ENCODE assay signal across 19 mouse cellular contexts in the genomic region with DNA sequence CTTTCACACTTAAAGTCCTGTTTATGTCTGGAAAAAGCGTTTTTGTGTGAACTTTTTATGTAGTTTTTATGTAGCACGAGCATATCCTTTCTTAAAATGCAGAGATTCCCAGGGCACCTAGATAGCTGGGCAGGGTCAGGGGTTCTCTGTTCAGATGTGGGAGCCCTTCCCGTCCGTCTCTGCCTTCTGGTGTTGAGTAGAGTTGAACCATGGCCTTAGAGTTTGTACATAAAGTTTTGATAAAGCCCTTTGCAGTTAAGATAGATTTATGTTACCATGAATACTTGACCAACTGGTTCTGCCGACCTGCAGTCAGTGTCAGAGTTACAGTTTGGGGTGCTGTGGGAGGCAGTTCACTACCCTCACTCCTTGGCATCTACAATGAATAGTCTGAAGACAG.
DNase-seq lines count a peak whose midpoint lies in the region; ATAC-seq and TF ChIP-seq lines count a peak whose summit lies in the region.
"Had no signal": no experiment of that assay in that cellular context is flagged by ENCODE, and none has a peak within 500 bp of the region (broad histone marks: within the 10 kb centered on the region; RNA-seq: fewer than 3 reads in every experiment).

No protein-coding gene starts in this region.

- H3K4me1 ChIP-seq in heart, embryonic 12.5 days (replicated peaks), result peaks cover 26% of the 10 kb centered on the region
- peaks cover 4% of the 10 kb centered on the region; the same call in 1 of the 2 replicates for H3K4me1 ChIP-seq in lung, postnatal 0 days (ENCODE audit: insufficient read depth, low read depth, low read length)
- H3K4me1 ChIP-seq in intestine, postnatal 0 days (replicated peaks; ENCODE audit: control insufficient read depth, insufficient read depth, low read length), result no peaks in the 10 kb centered on the region
- no peaks in the 10 kb centered on the region for H3K4me1 ChIP-seq in stomach, postnatal 0 days (replicated peaks; ENCODE audit: control insufficient read depth, insufficient read depth)

- no peaks in the 10 kb centered on the region for H3K27me3 ChIP-seq in heart, embryonic 12.5 days (replicated peaks)
- H3K27me3 ChIP-seq in lung, postnatal 0 days (replicated peaks; ENCODE audit: insufficient read depth, low read length), result no peaks in the 10 kb centered on the region
- H3K27me3 ChIP-seq in intestine, postnatal 0 days (replicated peaks; ENCODE audit: control insufficient read depth, insufficient read depth, low read length), result no peaks in the 10 kb centered on the region
- H3K27me3 ChIP-seq in stomach, postnatal 0 days (ENCODE audit: control insufficient read depth, insufficient read depth, low read length), result no peaks in the 10 kb centered on the region
- H3K27me3 ChIP-seq: forebrain, embryonic 12.5 days; heart, embryonic 13.5 days; hindbrain, embryonic 12.5 days had no signal

- no peak overlapping the region for H3K27ac ChIP-seq in heart, embryonic 12.5 days (ENCODE audit: poor library complexity, severe bottlenecking)
- peak overlapping the region; percentile 51 for H3K27ac ChIP-seq in lung, postnatal 0 days (ENCODE audit: low read length)
- H3K27ac ChIP-seq in intestine, postnatal 0 days (ENCODE audit: low read depth, low read length), result peak overlapping the region; percentile 62
- no peak overlapping the region for H3K27ac ChIP-seq in stomach, postnatal 0 days (replicated peaks)
- H3K27ac ChIP-seq: forebrain, embryonic 12.5 days; heart, embryonic 13.5 days; hindbrain, embryonic 12.5 days had no signal

- TF ChIP-seq CTCF in lung, postnatal 0 days (IDR thresholded peaks at IDR 0.05), result no peak
- no peak for TF ChIP-seq CTCF in intestine, postnatal 0 days (IDR thresholded peaks at IDR 0.05; ENCODE audit: low read depth)
- no peak for TF ChIP-seq CTCF in stomach, postnatal 0 days (IDR thresholded peaks at IDR 0.05; ENCODE audit: low read depth)

- no peak for TF ChIP-seq EP300 in lung, postnatal 0 days (IDR thresholded peaks at IDR 0.05)
- no peak for TF ChIP-seq EP300 in stomach, postnatal 0 days (optimal IDR thresholded peaks at IDR 0.05)

- 0 out of 2 replicates have a peak, but pooled peaks cover 3% of the 10 kb centered on the region for H3K36me3 ChIP-seq in heart, embryonic 12.5 days
- H3K36me3 ChIP-seq in lung, postnatal 0 days (ENCODE audit: insufficient read depth, low read length), result no peaks in the 10 kb centered on the region
- H3K36me3 ChIP-seq in intestine, postnatal 0 days (ENCODE audit: control insufficient read depth, insufficient read depth), result no peaks in the 10 kb centered on the region
- no peaks in the 10 kb centered on the region for H3K36me3 ChIP-seq in stomach, postnatal 0 days (ENCODE audit: control insufficient read depth, insufficient read depth, low read length)
- H3K36me3 ChIP-seq: forebrain, embryonic 12.5 days; hindbrain, embryonic 12.5 days had no signal

- intact Hi-C loops in left cerebral cortex, postnatal 36 days (cut with DNase I), result no loop called here

- no peak overlapping the region for H3K9ac ChIP-seq in heart, embryonic 12.5 days
- H3K9ac ChIP-seq in lung, postnatal 0 days (replicated peaks; ENCODE audit: low read depth), result no peak overlapping the region
- no peak overlapping the region for H3K9ac ChIP-seq in intestine, postnatal 0 days (ENCODE audit: low read depth, low read length)
- H3K9ac ChIP-seq in stomach, postnatal 0 days (ENCODE audit: low read length), result no peak overlapping the region
- H3K9ac ChIP-seq: forebrain, embryonic 12.5 days; forebrain, postnatal 0 days; heart, embryonic 13.5 days; hindbrain, embryonic 12.5 days had no signal

- 83% methylated on average over 5 of the region's 5 CpGs for WGBS in heart, embryonic 12.5 days
- WGBS in lung, postnatal 0 days, result 68% methylated on average over 5 of the region's 5 CpGs
- WGBS in intestine, postnatal 0 days, result 50% methylated on average over 5 of the region's 5 CpGs
- WGBS in stomach, postnatal 0 days, result 59% methylated on average over 5 of the region's 5 CpGs

- ATAC-seq in heart, embryonic 12.5 days (ENCODE audit: insufficient number of reproducible peaks, low FRiP score), result no peak
- ATAC-seq in lung, postnatal 0 days, result peak; percentile 13
- ATAC-seq in intestine, postnatal 0 days, result peak; percentile 67
- peak; percentile 51; the same call in 1 of the 2 replicates for ATAC-seq in stomach, postnatal 0 days (ENCODE audit: low FRiP score, low TSS enrichment)
- ATAC-seq: hindbrain, embryonic 16.5 days; inflammation-experienced regulatory T-cells, adult 6 months had no signal

- H3K4me3 ChIP-seq in heart, embryonic 12.5 days, result no peak overlapping the region
- H3K4me3 ChIP-seq in lung, postnatal 0 days (ENCODE audit: low read depth, low read length), result no peak overlapping the region
- no peak overlapping the region for H3K4me3 ChIP-seq in intestine, postnatal 0 days (ENCODE audit: low read depth, low read length)
- no peak overlapping the region for H3K4me3 ChIP-seq in stomach, postnatal 0 days (ENCODE audit: low read depth, low read length)
- H3K4me3 ChIP-seq: forebrain, embryonic 12.5 days; heart, embryonic 13.5 days; hindbrain, embryonic 12.5 days had no signal

- no peak overlapping the region for H3K4me2 ChIP-seq in heart, embryonic 12.5 days
- H3K4me2 ChIP-seq in lung, postnatal 0 days (replicated peaks; ENCODE audit: low read depth, low read length), result 0 out of 2 replicates have a peak overlapping the region, but pooled peaks have one; percentile 11
- peak overlapping the region; percentile 37 for H3K4me2 ChIP-seq in intestine, postnatal 0 days (replicated peaks; ENCODE audit: low read depth)
- H3K4me2 ChIP-seq in stomach, postnatal 0 days (replicated peaks; ENCODE audit: low read depth), result no peak overlapping the region
- H3K4me2 ChIP-seq: forebrain, embryonic 12.5 days; heart, embryonic 13.5 days; hindbrain, embryonic 12.5 days had no signal

- DNase-seq in heart, adult 11 months, result peak; percentile 35
- peak; percentile 19 for DNase-seq in lung, postnatal 0 days (ENCODE audit: low spot score)
- no peak for DNase-seq in lung, adult 18-20 months
- no peak for DNase-seq in stomach, postnatal 0 days (ENCODE audit: low spot score)
- no peak for DNase-seq in left cerebral cortex, postnatal 36 days (ENCODE audit: low spot score in 2 of 2)
- DNase-seq in adrenal gland, postnatal 4 days (ENCODE audit: low spot score in 2 of 2), result no peak
- DNase-seq: adrenal gland, postnatal 10 days; cerebellum, adult 2 months; cerebellum, postnatal 25 days; gastrocnemius, postnatal 14 days; heart, postnatal 36 days had no signal

- H3K9me3 ChIP-seq in heart, embryonic 12.5 days (replicated peaks), result no peaks in the 10 kb centered on the region
- no peaks in the 10 kb centered on the region for H3K9me3 ChIP-seq in lung, postnatal 0 days (ENCODE audit: low read length)
- no peaks in the 10 kb centered on the region for H3K9me3 ChIP-seq in intestine, postnatal 0 days (ENCODE audit: control insufficient read depth)
- no peaks in the 10 kb centered on the region for H3K9me3 ChIP-seq in stomach, postnatal 0 days (ENCODE audit: control insufficient read depth, low read length)
- H3K9me3 ChIP-seq: forebrain, embryonic 12.5 days; heart, embryonic 13.5 days; hindbrain, embryonic 12.5 days had no signal

Comparison
In these comparisons a context has a peak if more than half of its experiments do, and no peak if none do; other contexts are left out.
1. DNase-seq: peak in heart, adult 11 months (single experiment) and lung, postnatal 0 days (single experiment); none in lung, adult 18-20 months (0 of 2), stomach, postnatal 0 days (single experiment), left cerebral cortex, postnatal 36 days (0 of 2) and adrenal gland, postnatal 4 days (0 of 2).
2. H3K27ac ChIP-seq: peak in lung, postnatal 0 days (single experiment) and intestine, postnatal 0 days (single experiment); none in heart, embryonic 12.5 days (single experiment) and stomach, postnatal 0 days (single experiment).
3. H3K4me2 ChIP-seq: peak in lung, postnatal 0 days (single experiment) and intestine, postnatal 0 days (single experiment); none in heart, embryonic 12.5 days (single experiment) and stomach, postnatal 0 days (single experiment).